Mouse (Mus musculus): ENCODE data around the gene Depdc5. TPM values are rescaled to one million over a fixed set of nuclear protein-coding genes. Genes with fewer than 3 reads are reported as not detected.
A peak's percentile ranks its signal among the peaks of the same experiment; 100 is the strongest.

The Depdc5 gene
- total RNA-seq (2012; rRNA removed): 34.0 and 39.3 TPM in 2 replicates
- 18.2 and 21.1 TPM in 2 replicates for total RNA-seq (2014; rRNA removed)
- 27.8 and 36.6 TPM in 2 replicates for polyA plus RNA-seq (2012; ENCODE audit: insufficient read length, low read depth)

- DNase-seq (ENCODE audit: extremely low read depth): peak; percentile 90
- Histone ChIP-seq H3K79me2 (replicated peaks; ENCODE audit: control insufficient read depth, extremely low read depth, insufficient read depth, poor library complexity, severe bottlenecking) (peaks cover 19% of the 10 kb centered on the region), H3K9ac (ENCODE audit: insufficient read depth, low read depth) (peak within 1 kb of the TSS; percentile 97), H3K4me1 (ENCODE audit: control insufficient read depth in 1 of 2, insufficient read depth in 2 of 2) (peaks cover 14 to 44% of the 10 kb centered on the region in 2 experiments; a peak in 3 of 4 replicates), H3K9me3 (replicated peaks; ENCODE audit: low read length) (no peaks in the 10 kb centered on the region), H3K27me3 (replicated peaks) (no peaks in the 10 kb centered on the region), H3K4me2 (ENCODE audit: insufficient read depth, low read depth, poor library complexity, severe bottlenecking) (peak within 1 kb of the TSS; percentile 95), H3K36me3 (replicated peaks in 1 of 2; ENCODE audit: control insufficient read depth in 1 of 2, insufficient read depth in 1 of 2, low read length in 1 of 2) (peaks cover 5 to 32% of the 10 kb centered on the region in 2 experiments), H3K4me3 (replicated peaks in 1 of 3; ENCODE audit: low read depth in 2 of 3, low read length in 2 of 3, poor library complexity in 1 of 3) (peak within 1 kb of the TSS; percentile 72 to 87 (median 86)), H3K27ac (ENCODE audit: insufficient read depth, low read depth) (peak within 1 kb of the TSS; percentile 76; the same call in 1 of the 2 replicates)
- dilution Hi-C loops (cut with MboI; ENCODE audit: extremely low pct_ligation_motif_present, extremely low pct_unique_long_range_greater_than_20kb, low sequenced_read_pairs) (no loop called here), in situ Hi-C loops (cut with MboI; ENCODE audit: low pct_ligation_motif_present, low pct_unique_long_range_greater_than_20kb, low sequenced_read_pairs) (no loop called here)
- TF ChIP-seq SIN3A (IDR thresholded peaks at IDR 0.05; ENCODE audit: low read length) (peak; percentile 70), PAX5 (IDR thresholded peaks at IDR 0.05; ENCODE audit: low read length) (no peak), IRF4 (IDR thresholded peaks at IDR 0.05; ENCODE audit: low read depth, low read length) (peak; percentile 40; the same call in 1 of the 2 replicates), EP300 (IDR thresholded peaks at IDR 0.05; ENCODE audit: low read length) (peak; percentile 36; the same call in 1 of the 2 replicates), BHLHE40 (IDR thresholded peaks at IDR 0.05; ENCODE audit: low read depth, low read length) (0 out of 2 replicates have a peak, but pooled peaks have one; percentile 24), MAZ (IDR thresholded peaks at IDR 0.05; ENCODE audit: low read depth, low read length) (0 out of 2 replicates have a peak, but pooled peaks have one; percentile 77), ETS1 (conservative IDR thresholded peaks at IDR 0.05; ENCODE audit: low read depth, low read length) (0 out of 2 replicates have a peak, but pooled peaks have one; percentile 9), JUN (IDR thresholded peaks at IDR 0.05; ENCODE audit: insufficient read depth, low read depth, low read length) (no peak), UBTF (IDR thresholded peaks at IDR 0.05; ENCODE audit: low read depth, low read length) (0 out of 2 replicates have a peak, but pooled peaks have one; percentile 51), NRF1 (IDR thresholded peaks at IDR 0.05; ENCODE audit: low read depth, low read length) (0 out of 2 replicates have a peak, but pooled peaks have one; percentile 33), JUND (conservative IDR thresholded peaks at IDR 0.05; ENCODE audit: low read depth, low read length) (no peak), HCFC1 (IDR thresholded peaks at IDR 0.05; ENCODE audit: low read depth, low read length) (peak; percentile 72), ZMIZ1 (IDR thresholded peaks at IDR 0.05; ENCODE audit: low read depth, low read length) (peak; percentile 66), RAD21 (IDR thresholded peaks at IDR 0.05; ENCODE audit: low read depth, low read length) (no peak), TCF12 (IDR thresholded peaks at IDR 0.05; ENCODE audit: low read depth, low read length) (peak; percentile 68; the same call in 1 of the 2 replicates), POLR2AphosphoS2 (IDR thresholded peaks at IDR 0.05; ENCODE audit: low read depth, low read length) (no peak; the same call in 1 of the 2 replicates), MXI1 (IDR thresholded peaks at IDR 0.05; ENCODE audit: low read depth, low read length) (peak; percentile 76), ZKSCAN1 (IDR thresholded peaks at IDR 0.05; ENCODE audit: borderline replicate concordance, low read depth, low read length) (no peak), SMC3 (IDR thresholded peaks at IDR 0.05; ENCODE audit: low read depth, low read length) (no peak), E2F4 (IDR thresholded peaks at IDR 0.05; ENCODE audit: insufficient replicate concordance, low read depth, low read length) (peak; percentile 99), CHD2 (IDR thresholded peaks at IDR 0.05; ENCODE audit: low read length) (no peak), MAX (IDR thresholded peaks at IDR 0.05; ENCODE audit: low read length) (peak; percentile 67; the same call in 1 of the 2 replicates), POLR2A (IDR thresholded peaks at IDR 0.05; ENCODE audit: low read depth, low read length) (peak; percentile 95), MAFK (IDR thresholded peaks at IDR 0.05; ENCODE audit: insufficient replicate concordance, low read length) (no peak), ELF1 (IDR thresholded peaks at IDR 0.05; ENCODE audit: low read depth, low read length) (peak; percentile 83), GABPA (IDR thresholded peaks at IDR 0.05; ENCODE audit: insufficient replicate concordance, low read depth, low read length) (no peak), KAT2A (IDR thresholded peaks at IDR 0.05; ENCODE audit: insufficient replicate concordance, low read length) (0 out of 2 replicates have a peak, but pooled peaks have one; percentile 50), ZC3H11A (IDR thresholded peaks at IDR 0.05; ENCODE audit: low read depth, low read length) (no peak), RCOR1 (conservative IDR thresholded peaks at IDR 0.05; ENCODE audit: low read depth, low read length) (0 out of 2 replicates have a peak, but pooled peaks have one; percentile 51), MEF2A (IDR thresholded peaks at IDR 0.05; ENCODE audit: borderline replicate concordance, low read depth, low read length) (0 out of 2 replicates have a peak, but pooled peaks have one; percentile 30), NELFE (IDR thresholded peaks at IDR 0.05; ENCODE audit: low read depth, low read length) (peak; percentile 92), CHD1 (IDR thresholded peaks at IDR 0.05; ENCODE audit: low read depth, low read length) (no peak), MYC (IDR thresholded peaks at IDR 0.05; ENCODE audit: low read depth, low read length) (peak; percentile 85)
These were observed at the start of gene Depdc5 for GRCm38 (mm10) chr5:32863253-32864228. Gene Depdc5 (plus strand): TSS chr5:32863701.
